Mouse (Mus musculus) MEL (cell line): ENCODE measurements around the gene Slc5a1.

Source experiments
- CTCF ChIP-seq, 3 experiments: IDR thresholded peaks in 2 of 3; conservative IDR thresholded peaks in 1 of 3; 2 replicates each; pipeline ENCODE4 v1.5.1; 2011 to 2012; ENCODE audit warnings: low read length in 3 of 3, low read depth in 2 of 3, mild to moderate bottlenecking in 2 of 3, improper control_type of control experiment in 1 of 3, inconsistent platforms in 1 of 3, mixed read lengths in 1 of 3, moderate library complexity in 1 of 3; ENCODE audit not compliant: control insufficient read depth in 1 of 3, insufficient read depth in 1 of 3, poor library complexity in 1 of 3, severe bottlenecking in 1 of 3
- E2F4 ChIP-seq: IDR thresholded peaks from 2 replicates; pipeline ENCODE4 v1.6.1; 2011; ENCODE audit warnings: low read depth, low read length, improper control_type of control experiment, borderline replicate concordance
- ELF1 ChIP-seq: IDR thresholded peaks from 2 replicates; pipeline ENCODE4 v1.6.1; 2014; ENCODE audit warnings: low read depth, mild to moderate bottlenecking, inconsistent platforms, low read length, improper control_type of control experiment, moderate library complexity
- HCFC1 ChIP-seq: IDR thresholded peaks from 2 replicates; pipeline ENCODE4 v1.6.1; 2012; ENCODE audit warnings: low read depth, mild to moderate bottlenecking, inconsistent platforms, low read length, improper control_type of control experiment, moderate library complexity
- JUND ChIP-seq: IDR thresholded peaks from 2 replicates; pipeline ENCODE4 v1.6.1; 2011; ENCODE audit warnings: low read depth, mild to moderate bottlenecking, improper control_type of control experiment, low read length
- MAFK ChIP-seq: IDR thresholded peaks from 2 replicates; pipeline ENCODE4 v1.6.1; 2011; ENCODE audit warnings: low read depth, mild to moderate bottlenecking, low read length, improper control_type of control experiment, borderline replicate concordance
- MYB ChIP-seq: IDR thresholded peaks from 2 replicates; pipeline ENCODE4 v1.6.1; 2011; ENCODE audit warnings: mild to moderate bottlenecking, low read depth, low read length, improper control_type of control experiment
- NRF1 ChIP-seq: IDR thresholded peaks from 2 replicates; pipeline ENCODE4 v1.6.1; 2014; ENCODE audit warnings: low read depth, mild to moderate bottlenecking, inconsistent platforms, low read length, improper control_type of control experiment, moderate library complexity; ENCODE audit not compliant: poor library complexity, insufficient read depth, severe bottlenecking
- POLR2A ChIP-seq, 2 experiments: IDR thresholded peaks; 2 replicates each; pipeline ENCODE4 v1.6.1; 2011 to 2012; ENCODE audit warnings: low read length in 2 of 2, mild to moderate bottlenecking in 2 of 2, control low read depth in 1 of 2, improper control_type of control experiment in 1 of 2, low read depth in 1 of 2, moderate library complexity in 1 of 2; ENCODE audit not compliant: control insufficient read depth in 1 of 2, insufficient read depth in 1 of 2, poor library complexity in 1 of 2
- POLR2AphosphoS5 ChIP-seq: IDR thresholded peaks from 2 replicates; pipeline ENCODE4 v1.6.1; 2012; ENCODE audit warnings: low read depth, borderline replicate concordance, mild to moderate bottlenecking, inconsistent platforms, low read length, moderate library complexity, mixed read lengths
- RAD21 ChIP-seq: IDR thresholded peaks from 2 replicates; pipeline ENCODE4 v1.6.1; 2011; ENCODE audit warnings: mild to moderate bottlenecking, low read depth, low read length, improper control_type of control experiment
- RCOR1 ChIP-seq: IDR thresholded peaks from 2 replicates; pipeline ENCODE4 v1.6.1; 2012; ENCODE audit warnings: low read depth, mild to moderate bottlenecking, inconsistent platforms, low read length, improper control_type of control experiment
- TAL1 ChIP-seq: IDR thresholded peaks from 2 replicates; pipeline ENCODE4 v1.6.1; 2012; ENCODE audit warnings: mild to moderate bottlenecking, inconsistent platforms, low read length, moderate library complexity, mixed read lengths
- USF2 ChIP-seq, 2 experiments: IDR thresholded peaks; 2 replicates each; pipeline ENCODE4 v1.6.1; 2011 to 2012; ENCODE audit warnings: improper control_type of control experiment in 2 of 2, low read length in 2 of 2, borderline replicate concordance in 1 of 2, inconsistent platforms in 1 of 2, low read depth in 1 of 2, mild to moderate bottlenecking in 1 of 2; ENCODE audit not compliant: insufficient read depth in 1 of 2

DNA sequence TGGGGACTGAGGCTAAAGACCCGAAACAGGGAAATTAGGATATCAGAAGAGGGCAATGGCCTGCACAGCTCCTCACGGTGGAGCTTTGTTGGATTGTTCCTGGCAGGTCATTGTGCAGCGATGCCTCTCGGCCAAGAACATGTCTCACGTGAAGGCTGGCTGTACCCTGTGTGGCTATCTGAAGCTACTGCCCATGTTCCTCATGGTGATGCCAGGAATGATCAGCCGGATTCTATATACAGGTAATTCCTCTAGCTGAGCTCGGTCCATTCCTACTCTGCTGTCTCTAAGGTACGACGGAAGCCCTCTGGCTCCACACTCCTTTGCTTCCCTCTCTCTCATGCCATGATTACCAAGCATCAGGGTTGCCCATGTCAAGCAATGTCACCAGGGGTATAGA lies 42.8 kb downstream of the Slc5a1 start:
- TF ChIP-seq CTCF (IDR thresholded peaks at IDR 0.05 in 2 of 3, conservative IDR thresholded peaks at IDR 0.05 in 1 of 3; ENCODE audit: control insufficient read depth in 1 of 3, insufficient read depth in 1 of 3, low read depth in 2 of 3, low read length in 3 of 3, poor library complexity in 1 of 3, severe bottlenecking in 1 of 3), result no peak
- TF ChIP-seq TAL1, result no peak
- no peak for TF ChIP-seq RCOR1
- no peak for TF ChIP-seq ELF1
- no peak for TF ChIP-seq HCFC1
- no peak for TF ChIP-seq MAFK
- TF ChIP-seq MYB, result no peak
- no peak for TF ChIP-seq POLR2AphosphoS5
- TF ChIP-seq NRF1, result no peak
- no peak for TF ChIP-seq POLR2A (IDR thresholded peaks at IDR 0.05; ENCODE audit: control insufficient read depth in 1 of 2, insufficient read depth in 1 of 2, low read depth in 1 of 2, low read length in 2 of 2, poor library complexity in 1 of 2)
- TF ChIP-seq E2F4, result no peak
- no peak for TF ChIP-seq RAD21
- no peak for TF ChIP-seq USF2 (IDR thresholded peaks at IDR 0.05; ENCODE audit: borderline replicate concordance in 1 of 2, insufficient read depth in 1 of 2, low read depth in 1 of 2, low read length in 2 of 2)
- no peak for TF ChIP-seq JUND
